Mouse (Mus musculus): ENCODE results near the gene Zfp655. TPM values are rescaled to one million over a fixed set of nuclear protein-coding genes. Genes with fewer than 3 reads are reported as not detected.

Gene Zfp655
- 19.1 and 21.0 TPM in 2 replicates for polyA plus RNA-seq (2015; fragmentation: Nextera tagmentation; extraction: Ambion mirVana)

- Histone ChIP-seq H3K9ac (ENCODE audit: low read length) (peak within 1 kb of the TSS; percentile 94), H3K36me3 (ENCODE audit: control insufficient read depth, insufficient read depth, low read length) (peaks cover 8% of the 10 kb centered on the region), H3K9me3 (ENCODE audit: control insufficient read depth, low read length) (no peaks in the 10 kb centered on the region), H3K4me3 (ENCODE audit: low read depth, low read length) (peak within 1 kb of the TSS; percentile 99), H3K4me1 (replicated peaks; ENCODE audit: control insufficient read depth, insufficient read depth) (peaks cover 2% of the 10 kb centered on the region; the same call in 1 of the 2 replicates), H3K27me3 (ENCODE audit: control insufficient read depth, insufficient read depth, low read length) (no peaks in the 10 kb centered on the region), H3K27ac (replicated peaks) (peak within 1 kb of the TSS; percentile 93), H3K4me2 (replicated peaks; ENCODE audit: low read depth) (peak within 1 kb of the TSS; percentile 69)
- WGBS = under 1% methylated on average over 40 of the region's 42 CpGs
- TF ChIP-seq EP300 (optimal IDR thresholded peaks at IDR 0.05) (peak; percentile 6), CTCF (IDR thresholded peaks at IDR 0.05; ENCODE audit: low read depth) (peak; percentile 1; the same call in 1 of the 2 replicates)
- DNase-seq (ENCODE audit: low spot score) = peak; percentile 98
- ATAC-seq (ENCODE audit: low FRiP score, low TSS enrichment) = peak; percentile 99
These were observed at the start of gene Zfp655 for GRCm38 (mm10) chr5:145231367-145231871. TSS of gene Zfp655 (plus strand) at chr5:145231715.

DNA sequence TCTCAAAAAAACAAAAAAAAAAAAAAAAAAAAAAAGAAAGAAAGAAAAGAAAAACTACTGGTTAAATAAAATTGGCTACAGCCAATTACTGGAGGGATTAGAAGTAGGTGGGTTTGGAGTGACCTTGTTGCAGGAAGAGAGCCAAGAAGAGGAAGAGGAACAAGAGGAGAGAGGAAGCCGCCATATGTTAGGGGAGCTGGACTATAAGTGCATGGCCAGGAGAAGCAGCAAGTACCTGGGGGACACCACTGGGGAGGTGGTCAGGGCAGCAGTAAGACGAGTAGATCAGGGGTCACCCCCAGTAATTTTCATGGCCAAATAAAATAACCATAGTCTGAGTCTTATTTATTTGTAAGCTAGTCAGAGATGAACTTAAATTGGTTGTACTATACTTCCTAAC, 46.3 kb upstream of the Zfp655 start:
- H3K4me3 ChIP-seq (ENCODE audit: low read depth, low read length) = no peak overlapping the region
- TF ChIP-seq CTCF (IDR thresholded peaks at IDR 0.05; ENCODE audit: low read depth) = no peak
- no peak for TF ChIP-seq EP300 (optimal IDR thresholded peaks at IDR 0.05)
- no peaks in the 10 kb centered on the region for H3K27me3 ChIP-seq (ENCODE audit: control insufficient read depth, insufficient read depth, low read length)
- H3K4me2 ChIP-seq (replicated peaks; ENCODE audit: low read depth) = no peak overlapping the region
- no peaks in the 10 kb centered on the region for H3K9me3 ChIP-seq (ENCODE audit: control insufficient read depth, low read length)
- ATAC-seq (ENCODE audit: low FRiP score, low TSS enrichment) = no peak
- H3K36me3 ChIP-seq (ENCODE audit: control insufficient read depth, insufficient read depth, low read length) = peaks cover 27% of the 10 kb centered on the region
- peaks cover under 1% of the 10 kb centered on the region; the same call in 1 of the 2 replicates for H3K4me1 ChIP-seq (replicated peaks; ENCODE audit: control insufficient read depth, insufficient read depth)
- 86% methylated on average over 2 of the region's 2 CpGs for WGBS
- DNase-seq (ENCODE audit: low spot score) = no peak
- no peak overlapping the region for H3K27ac ChIP-seq (replicated peaks)
- H3K9ac ChIP-seq (ENCODE audit: low read length) = no peak overlapping the region

DNA sequence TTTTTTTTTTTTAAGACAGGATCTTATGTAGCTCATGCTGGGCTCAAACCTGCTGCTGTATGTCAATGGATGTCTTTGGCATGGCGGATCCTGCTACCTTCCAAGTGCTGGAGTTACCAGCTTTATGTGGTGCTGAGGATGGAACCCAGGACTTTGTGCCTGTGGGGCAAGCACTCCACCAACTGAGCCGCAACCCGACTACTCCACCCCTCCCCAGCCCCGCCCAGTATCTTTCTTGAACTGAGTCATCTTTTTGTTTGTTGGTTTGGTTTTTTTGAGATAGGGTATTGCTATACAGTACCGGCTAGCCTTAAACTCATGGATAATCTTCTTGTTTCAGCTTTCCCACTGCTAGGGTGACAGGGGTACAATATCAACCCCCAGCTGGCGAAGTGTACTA, 42.1 kb upstream of the Zfp655 start:
- Histone ChIP-seq H3K4me2 (replicated peaks; ENCODE audit: low read depth) (no peak overlapping the region), H3K36me3 (ENCODE audit: control insufficient read depth, insufficient read depth, low read length) (peaks cover 10% of the 10 kb centered on the region; the same call in 1 of the 2 replicates), H3K9me3 (ENCODE audit: control insufficient read depth, low read length) (no peaks in the 10 kb centered on the region), H3K4me3 (ENCODE audit: low read depth, low read length) (no peak overlapping the region), H3K27me3 (ENCODE audit: control insufficient read depth, insufficient read depth, low read length) (no peaks in the 10 kb centered on the region), H3K4me1 (replicated peaks; ENCODE audit: control insufficient read depth, insufficient read depth) (peaks cover 5% of the 10 kb centered on the region; the same call in 1 of the 2 replicates), H3K9ac (ENCODE audit: low read length) (no peak overlapping the region), H3K27ac (replicated peaks) (no peak overlapping the region)
- DNase-seq (ENCODE audit: low spot score) (no peak), ATAC-seq (ENCODE audit: low FRiP score, low TSS enrichment) (no peak)
- no peak for TF ChIP-seq CTCF (IDR thresholded peaks at IDR 0.05; ENCODE audit: low read depth)
- no peak for TF ChIP-seq EP300 (optimal IDR thresholded peaks at IDR 0.05)
- 79% methylated on average over 6 of the region's 6 CpGs for WGBS

- TF ChIP-seq EP300 (optimal IDR thresholded peaks at IDR 0.05) (no peak), CTCF (IDR thresholded peaks at IDR 0.05; ENCODE audit: low read depth) (no peak)
- Histone ChIP-seq H3K9me3 (ENCODE audit: control insufficient read depth, low read length) (no peaks in the 10 kb centered on the region), H3K27ac (replicated peaks) (peak overlapping the region; percentile 93), H3K4me1 (replicated peaks; ENCODE audit: control insufficient read depth, insufficient read depth) (peaks cover 5% of the 10 kb centered on the region; the same call in 1 of the 2 replicates), H3K27me3 (ENCODE audit: control insufficient read depth, insufficient read depth, low read length) (no peaks in the 10 kb centered on the region), H3K4me2 (replicated peaks; ENCODE audit: low read depth) (peak overlapping the region; percentile 86), H3K36me3 (ENCODE audit: control insufficient read depth, insufficient read depth, low read length) (peaks cover 10% of the 10 kb centered on the region; the same call in 1 of the 2 replicates), H3K9ac (ENCODE audit: low read length) (peak overlapping the region; percentile 94), H3K4me3 (ENCODE audit: low read depth, low read length) (peak overlapping the region; percentile 76)
- ATAC-seq (ENCODE audit: low FRiP score, low TSS enrichment) (no peak), DNase-seq (ENCODE audit: low spot score) (no peak)
- 26% methylated on average over 5 of the region's 5 CpGs for WGBS
These were observed 41.1 kb upstream of the Zfp655 start for GRCm38 (mm10) chr5:145190373-145190772.

GRCm38 (mm10) chr5:145190875-145191798, 40.4 kb upstream of the Zfp655 start:
- peak overlapping the region; percentile 76 for H3K4me3 ChIP-seq (ENCODE audit: low read depth, low read length)
- H3K27ac ChIP-seq (replicated peaks) = peak overlapping the region; percentile 93
- H3K9ac ChIP-seq (ENCODE audit: low read length) = peak overlapping the region; percentile 94
- under 1% methylated on average over 41 of the region's 41 CpGs for WGBS
- H3K4me2 ChIP-seq (replicated peaks; ENCODE audit: low read depth) = peak overlapping the region; percentile 86
- ATAC-seq (ENCODE audit: low FRiP score, low TSS enrichment) (peak; percentile 93), DNase-seq (ENCODE audit: low spot score) (peak; percentile 95)
- peaks cover 15% of the 10 kb centered on the region; the same call in 1 of the 2 replicates for H3K36me3 ChIP-seq (ENCODE audit: control insufficient read depth, insufficient read depth, low read length)
- H3K9me3 ChIP-seq (ENCODE audit: control insufficient read depth, low read length) = no peaks in the 10 kb centered on the region
- no peaks in the 10 kb centered on the region for H3K27me3 ChIP-seq (ENCODE audit: control insufficient read depth, insufficient read depth, low read length)
- TF ChIP-seq CTCF (IDR thresholded peaks at IDR 0.05; ENCODE audit: low read depth) (no peak), EP300 (optimal IDR thresholded peaks at IDR 0.05) (no peak)
- peaks cover 5% of the 10 kb centered on the region; the same call in 1 of the 2 replicates for H3K4me1 ChIP-seq (replicated peaks; ENCODE audit: control insufficient read depth, insufficient read depth)

Data from stomach, postnatal 0 days (tissue).